Comparison of ENCODE assay signal across 10 mouse cellular contexts in the genomic region with DNA sequence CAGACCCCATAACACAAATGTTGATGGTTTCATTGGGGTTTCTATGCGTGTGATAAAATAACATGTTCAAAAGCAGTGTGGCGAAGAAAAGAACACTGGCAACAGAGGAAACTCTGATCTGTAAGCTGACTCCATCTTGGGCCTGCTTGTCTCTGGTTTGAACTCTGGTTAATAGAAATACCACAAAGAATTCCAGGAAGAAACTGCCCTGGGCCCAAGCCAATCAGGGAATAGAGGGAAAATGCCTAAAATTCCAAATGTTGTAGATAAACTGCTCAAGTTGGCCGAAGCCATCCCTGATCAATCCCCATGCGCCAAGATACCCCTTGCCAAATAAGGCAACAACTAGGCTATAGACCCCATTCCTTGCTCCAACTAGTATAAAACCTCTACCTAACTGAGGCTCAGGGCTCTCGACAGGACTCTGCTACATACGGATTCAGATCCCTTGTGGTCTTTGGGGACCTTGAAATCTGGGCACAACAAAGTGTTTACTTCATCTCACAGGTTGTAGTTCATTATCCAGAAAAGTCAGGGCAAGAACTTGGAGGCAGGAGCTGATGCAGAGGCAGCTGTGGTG.
"Had no signal": no experiment of that assay in that cellular context is flagged by ENCODE, and none has a peak within 500 bp of the region (broad histone marks: within the 10 kb centered on the region; RNA-seq: fewer than 3 reads in every experiment).

No protein-coding gene starts in this region.

- H3K4me3 ChIP-seq: limb, embryonic 12.5 days; liver, embryonic 13.5 days; lung, embryonic 15.5 days; midbrain, embryonic 13.5 days; neural tube, embryonic 12.5 days had no signal

- DNase-seq: kidney, adult 2 months; liver; liver, embryonic 13.5 days; liver, postnatal 0 days; thymus, postnatal 4 days had no signal

- H3K27me3 ChIP-seq: lung, embryonic 15.5 days; midbrain, embryonic 13.5 days had no signal

- H3K9me3 ChIP-seq: limb, embryonic 12.5 days; liver, embryonic 13.5 days; lung, embryonic 15.5 days; midbrain, embryonic 13.5 days; neural tube, embryonic 12.5 days had no signal

- H3K36me3 ChIP-seq: limb, embryonic 12.5 days; liver, embryonic 13.5 days; lung, embryonic 15.5 days; midbrain, embryonic 13.5 days; neural tube, embryonic 12.5 days had no signal

- H3K27ac ChIP-seq: limb, embryonic 12.5 days; liver, embryonic 13.5 days; lung, embryonic 15.5 days; midbrain, embryonic 13.5 days; neural tube, embryonic 12.5 days; stomach, postnatal 0 days had no signal

- H3K4me1 ChIP-seq: liver, embryonic 13.5 days; neural tube, embryonic 12.5 days had no signal
